Mouse (Mus musculus): ENCODE data around the gene Aspdh.
A peak's percentile ranks its signal among the peaks of the same experiment; 100 is the strongest.

The Aspdh gene

DNA sequence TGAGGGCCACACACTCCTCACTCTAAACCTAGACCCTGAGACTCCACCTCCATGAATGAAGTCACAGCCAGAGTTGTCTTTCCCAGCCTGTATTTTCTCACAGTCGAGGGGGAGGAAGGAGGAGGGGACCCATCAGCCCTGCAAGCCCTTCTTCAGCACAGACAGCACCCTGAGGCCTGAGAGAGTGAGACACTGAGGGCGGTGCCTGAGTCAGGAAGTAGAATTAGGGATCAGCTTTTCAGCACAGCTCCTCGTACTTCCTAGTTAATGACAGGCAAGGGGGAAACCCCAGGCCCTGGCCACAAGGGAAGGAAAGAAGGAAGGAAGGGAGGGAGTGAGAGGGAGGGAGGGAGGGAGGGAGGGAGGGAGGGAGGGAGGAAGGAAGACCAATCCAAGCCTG lies 11.9 kb upstream of the Aspdh start:
- peak; percentile 90 for DNase-seq

DNA sequence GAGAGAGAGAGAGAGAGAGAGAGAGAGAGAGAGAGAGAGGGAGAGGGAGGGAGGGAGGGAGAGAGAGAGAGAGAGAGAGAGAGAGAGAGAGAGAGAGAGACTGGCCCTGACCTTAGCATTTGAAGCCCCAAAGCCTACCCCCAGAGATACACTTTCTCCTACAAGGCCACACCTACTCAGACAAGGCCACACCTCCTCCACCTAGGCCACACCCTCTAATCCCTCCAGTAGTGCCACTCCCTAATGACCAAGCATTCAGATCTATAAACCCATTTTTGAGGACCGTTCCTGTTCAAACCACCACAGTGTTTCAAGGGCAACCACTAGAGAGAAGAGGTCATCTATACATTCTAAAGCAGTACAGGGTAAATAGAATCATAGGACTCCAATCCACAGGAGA lies 8.9 kb upstream of the Aspdh start:
- DNase-seq, result no peak

DNA sequence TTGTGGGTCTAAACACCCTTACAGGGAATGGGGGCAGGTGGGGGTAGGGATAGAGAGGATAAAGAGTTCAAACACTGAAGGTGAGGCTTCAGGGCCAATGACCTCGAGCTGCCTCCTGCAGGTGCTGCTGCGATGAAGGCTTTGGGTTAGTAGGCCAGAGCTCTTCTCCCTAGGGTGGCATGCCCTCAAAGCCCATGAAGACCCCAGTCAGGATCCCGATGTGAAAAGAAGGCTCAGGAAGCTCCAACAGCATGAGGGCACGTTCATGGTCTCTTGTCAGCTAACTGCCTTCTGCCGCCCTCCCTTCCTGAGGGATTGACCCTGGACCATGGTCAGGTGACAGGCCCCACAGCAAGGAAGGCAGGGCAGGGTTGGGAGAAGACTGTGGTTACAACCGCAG lies 5.1 kb upstream of the Aspdh start:
- peak; percentile 83 for DNase-seq

DNA sequence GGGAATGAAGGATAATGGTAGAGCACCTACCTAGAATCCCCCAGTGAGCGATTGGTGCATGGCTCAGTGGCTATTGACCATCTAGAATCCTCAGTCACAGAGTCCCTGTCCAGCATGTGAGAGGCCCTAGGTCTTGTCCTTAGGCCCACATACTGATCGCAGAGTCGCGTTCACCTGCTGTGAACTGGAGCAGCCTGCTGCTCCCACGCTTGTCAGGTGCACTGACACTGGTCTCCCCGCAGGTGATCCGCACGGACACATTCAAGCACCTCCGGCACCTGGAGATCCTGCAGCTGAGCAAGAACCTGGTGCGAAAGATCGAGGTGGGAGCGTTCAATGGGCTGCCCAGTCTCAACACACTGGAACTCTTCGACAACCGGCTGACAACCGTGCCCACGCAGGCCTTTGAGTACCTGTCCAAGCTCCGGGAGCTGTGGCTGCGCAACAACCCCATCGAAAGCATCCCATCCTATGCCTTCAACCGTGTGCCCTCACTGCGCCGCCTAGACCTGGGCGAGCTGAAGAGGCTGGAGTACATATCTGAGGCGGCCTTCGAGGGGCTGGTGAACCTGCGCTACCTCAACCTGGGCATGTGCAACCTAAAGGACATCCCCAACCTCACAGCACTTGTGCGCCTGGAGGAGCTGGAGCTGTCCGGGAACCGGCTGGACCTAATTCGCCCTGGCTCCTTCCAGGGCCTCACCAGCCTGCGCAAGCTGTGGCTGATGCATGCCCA lies 4.3 kb upstream of the Aspdh start:
- peak; percentile 86 for DNase-seq

DNA sequence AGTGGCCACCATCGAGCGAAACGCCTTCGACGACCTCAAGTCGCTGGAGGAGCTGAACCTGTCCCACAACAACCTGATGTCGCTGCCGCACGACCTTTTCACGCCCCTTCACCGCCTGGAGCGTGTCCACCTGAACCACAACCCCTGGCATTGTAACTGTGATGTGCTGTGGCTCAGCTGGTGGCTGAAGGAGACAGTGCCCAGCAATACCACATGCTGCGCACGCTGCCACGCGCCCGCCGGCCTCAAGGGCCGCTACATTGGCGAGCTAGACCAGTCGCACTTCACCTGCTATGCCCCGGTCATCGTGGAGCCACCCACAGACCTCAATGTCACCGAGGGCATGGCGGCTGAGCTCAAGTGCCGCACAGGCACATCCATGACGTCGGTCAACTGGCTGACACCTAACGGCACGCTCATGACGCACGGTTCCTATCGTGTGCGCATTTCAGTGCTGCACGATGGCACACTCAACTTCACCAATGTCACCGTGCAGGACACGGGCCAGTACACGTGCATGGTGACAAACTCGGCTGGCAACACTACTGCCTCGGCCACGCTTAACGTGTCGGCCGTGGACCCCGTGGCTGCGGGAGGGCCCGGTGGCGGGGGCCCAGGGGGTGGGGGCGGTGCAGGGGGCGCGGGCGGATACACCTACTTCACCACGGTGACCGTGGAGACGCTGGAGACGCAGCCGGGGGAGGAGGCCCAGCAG lies 3.5 kb upstream of the Aspdh start:
- peak; percentile 91 for DNase-seq

DNA sequence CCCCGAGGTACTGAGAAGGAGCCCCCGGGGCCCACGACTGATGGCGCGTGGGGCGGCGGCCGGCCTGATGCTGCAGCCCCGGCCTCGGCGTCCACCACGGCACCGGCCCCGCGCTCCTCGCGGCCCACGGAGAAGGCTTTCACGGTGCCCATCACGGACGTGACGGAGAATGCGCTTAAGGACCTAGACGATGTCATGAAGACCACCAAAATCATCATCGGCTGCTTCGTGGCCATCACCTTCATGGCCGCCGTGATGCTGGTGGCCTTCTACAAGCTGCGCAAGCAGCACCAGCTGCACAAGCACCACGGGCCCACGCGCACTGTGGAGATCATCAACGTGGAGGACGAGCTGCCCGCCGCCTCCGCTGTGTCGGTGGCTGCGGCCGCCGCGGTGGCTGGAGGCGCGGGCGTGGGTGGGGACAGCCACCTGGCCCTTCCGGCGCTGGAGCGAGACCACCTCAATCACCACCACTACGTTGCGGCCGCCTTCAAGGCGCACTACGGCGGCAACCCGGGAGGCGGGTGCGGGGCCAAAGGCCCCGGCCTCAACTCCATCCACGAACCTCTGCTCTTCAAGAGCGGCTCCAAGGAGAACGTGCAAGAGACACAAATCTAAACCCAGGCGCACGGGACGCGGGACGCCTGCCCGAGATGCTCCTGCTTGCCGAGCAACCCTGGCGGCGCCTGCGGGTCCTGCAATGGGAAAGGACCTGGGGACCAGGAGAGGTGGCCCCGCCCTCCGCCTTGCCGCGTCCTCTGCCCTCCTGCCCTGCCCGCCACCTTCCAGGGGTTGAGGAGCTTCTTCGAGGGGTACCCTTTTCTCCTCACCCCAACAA lies 2.8 kb upstream of the Aspdh start:
- DNase-seq, result peak; percentile 86

DNA sequence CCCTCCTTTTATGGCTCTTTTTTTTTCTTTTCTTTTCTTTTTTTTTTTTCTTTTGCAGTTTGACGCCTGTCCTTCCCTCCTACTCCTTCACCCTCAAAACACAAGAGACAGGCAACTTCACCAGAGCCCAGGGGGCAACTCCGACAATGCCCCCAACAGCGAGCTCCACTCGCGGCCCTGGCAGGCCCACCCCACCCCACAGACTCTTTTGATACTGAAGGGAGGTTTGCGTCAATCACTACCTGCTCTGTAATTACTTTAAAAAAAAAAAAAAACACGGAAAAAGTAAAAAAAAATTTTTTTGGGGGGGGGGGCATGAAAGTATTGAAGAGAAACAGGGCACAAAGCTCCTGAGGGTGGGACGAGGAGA lies 2.1 kb upstream of the Aspdh start:
- no peak for DNase-seq

DNA sequence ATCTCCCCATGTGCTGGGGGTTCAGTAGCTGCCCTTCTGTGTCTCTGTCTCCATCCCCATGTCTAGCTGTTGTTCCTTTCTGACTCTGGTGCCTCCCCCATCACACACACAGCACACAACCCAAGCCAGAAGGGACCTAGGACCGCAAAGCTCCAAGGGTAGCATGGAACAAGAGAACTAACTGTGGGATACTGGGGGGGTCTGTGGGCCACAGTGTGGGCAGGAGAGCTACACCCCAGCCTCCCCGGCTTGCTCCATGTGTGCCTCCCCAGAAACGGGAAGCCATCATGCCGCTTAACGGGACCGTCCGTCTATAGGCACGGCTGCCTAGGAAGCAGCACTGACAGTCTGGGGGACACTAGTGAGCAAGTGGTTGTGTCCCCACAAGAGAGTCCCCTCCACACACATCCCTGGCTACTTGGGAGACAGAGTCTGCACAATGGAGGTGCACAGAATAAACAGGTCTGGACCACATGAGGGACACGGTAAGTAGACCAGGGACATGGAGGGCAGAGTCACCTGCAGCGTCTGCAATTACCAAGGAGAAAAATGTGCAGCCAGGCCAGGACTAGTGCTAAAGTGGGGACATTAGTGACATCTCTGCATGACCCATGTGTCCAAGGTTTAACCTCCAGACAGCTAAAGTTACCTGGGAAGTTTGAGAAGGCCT lies 1.5 kb upstream of the Aspdh start:
- peak; percentile 81 for DNase-seq

DNA sequence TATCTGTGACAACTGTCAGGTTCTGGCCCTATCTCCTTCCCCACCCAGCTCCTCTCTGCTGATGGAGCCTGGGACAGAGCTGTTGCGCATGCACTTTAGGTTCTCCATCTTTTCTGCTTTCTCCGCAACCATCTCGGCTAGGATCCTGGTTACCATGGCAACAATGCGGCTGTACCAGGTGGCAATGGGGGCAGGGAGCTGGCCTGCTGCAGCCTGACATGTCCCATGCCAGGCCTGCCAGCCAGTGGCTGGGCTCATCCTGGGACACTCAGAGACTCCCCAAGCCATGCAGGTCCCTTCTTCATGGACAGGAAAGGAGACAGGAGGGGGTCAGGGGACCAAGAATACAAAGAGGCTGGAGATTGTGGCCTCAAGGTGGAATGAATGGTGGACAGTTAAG lies 680 bp upstream of the Aspdh start:
- peak; percentile 89 for DNase-seq

DNA sequence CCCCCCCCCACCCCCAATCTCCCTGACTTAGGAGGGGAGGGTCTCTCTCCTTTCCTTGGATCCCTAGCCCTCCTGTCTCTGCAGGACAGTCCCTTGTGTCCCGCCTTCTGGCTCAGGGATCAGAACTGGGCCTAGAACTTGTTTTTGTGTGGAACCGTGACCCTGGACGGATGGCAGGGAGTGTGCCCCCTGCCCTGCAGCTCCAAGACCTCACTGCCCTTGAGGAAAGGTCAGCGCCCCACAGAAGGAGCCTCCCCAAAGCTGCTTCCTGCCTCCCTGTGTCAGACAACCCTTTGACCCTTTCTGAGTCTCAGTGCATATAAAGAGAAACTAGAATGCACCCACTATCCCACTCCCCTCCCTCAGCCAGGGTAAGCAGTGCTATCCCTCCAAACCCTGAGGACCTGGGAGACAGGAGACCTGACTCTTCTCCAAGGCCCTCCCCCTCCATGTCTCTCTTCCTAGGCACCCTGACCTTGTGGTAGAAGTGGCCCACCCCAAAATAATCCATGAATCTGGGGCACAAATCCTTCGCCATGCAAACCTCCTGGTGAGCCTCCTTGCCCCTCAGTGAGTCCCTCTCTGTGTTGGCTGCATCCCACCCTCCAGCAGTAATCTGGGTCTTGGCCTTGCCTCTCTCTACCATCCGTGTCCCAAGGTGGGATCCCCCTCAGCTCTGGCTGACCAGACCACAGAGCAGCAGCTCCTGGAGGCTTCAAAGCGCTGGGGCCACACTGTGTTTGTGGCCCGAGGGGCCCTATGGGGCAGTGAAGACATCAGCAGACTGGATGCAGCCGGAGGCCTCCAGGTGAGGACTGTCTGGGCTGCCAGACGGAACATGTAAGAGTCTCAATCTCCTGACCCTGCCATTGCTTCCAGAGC lies 1.1 kb downstream of the Aspdh start:
- peak; percentile 92 for DNase-seq

DNA sequence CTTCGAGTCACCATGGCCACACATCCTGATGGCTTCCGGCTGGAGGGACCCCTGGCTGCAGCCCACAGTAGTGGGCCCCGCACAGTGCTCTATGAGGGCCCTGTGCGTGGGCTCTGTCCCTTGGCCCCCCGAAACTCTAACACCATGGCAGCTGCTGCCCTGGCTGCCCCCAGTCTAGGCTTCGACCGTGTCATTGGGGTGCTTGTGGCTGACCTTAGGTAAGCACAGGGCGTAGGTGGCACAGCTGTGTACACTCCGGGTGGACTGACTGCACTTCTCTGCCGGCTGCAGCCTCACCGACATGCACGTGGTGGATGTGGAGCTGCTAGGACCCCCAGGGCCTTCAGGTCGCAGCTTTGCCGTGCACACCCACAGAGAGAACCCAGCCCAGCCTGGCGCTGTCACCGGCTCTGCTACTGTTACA lies 1.7 kb downstream of the Aspdh start:
- peak; percentile 93 for DNase-seq

DNA sequence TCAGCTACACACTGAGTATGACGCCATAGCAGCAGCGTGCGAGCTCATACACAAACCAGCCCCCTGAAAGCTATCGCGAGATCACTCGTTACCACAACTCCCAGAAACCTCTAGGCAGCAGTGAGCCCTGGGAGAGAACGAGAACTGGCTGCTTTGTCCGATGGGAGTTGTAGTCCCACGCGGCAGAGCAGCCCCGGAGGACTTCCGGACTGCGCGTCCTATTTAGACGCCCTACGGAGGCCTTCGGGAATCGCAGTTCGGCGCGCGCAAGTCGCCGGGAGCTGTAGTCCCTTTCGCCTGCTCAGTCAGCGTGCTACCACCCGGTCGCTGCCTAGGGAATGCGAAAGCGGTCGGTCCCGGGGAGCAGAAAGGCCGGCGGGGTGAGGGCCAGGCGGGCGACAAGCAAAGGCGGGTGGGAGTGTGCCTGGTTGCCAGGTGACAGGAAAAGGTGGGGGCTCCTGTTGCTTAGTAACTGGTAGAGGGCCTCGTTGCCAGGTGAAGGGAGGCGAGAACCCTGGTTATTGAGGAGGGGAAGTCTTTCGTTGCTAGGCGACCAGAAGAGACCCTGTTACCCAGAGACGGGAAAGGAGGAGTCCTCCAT lies 2.7 kb downstream of the Aspdh start, which contains the start of gene Josd2:
Gene Josd2, plus strand, starts transcription at position 170 of the 601 bp plus-strand sequence.
- peak; percentile 100 for DNase-seq

DNA sequence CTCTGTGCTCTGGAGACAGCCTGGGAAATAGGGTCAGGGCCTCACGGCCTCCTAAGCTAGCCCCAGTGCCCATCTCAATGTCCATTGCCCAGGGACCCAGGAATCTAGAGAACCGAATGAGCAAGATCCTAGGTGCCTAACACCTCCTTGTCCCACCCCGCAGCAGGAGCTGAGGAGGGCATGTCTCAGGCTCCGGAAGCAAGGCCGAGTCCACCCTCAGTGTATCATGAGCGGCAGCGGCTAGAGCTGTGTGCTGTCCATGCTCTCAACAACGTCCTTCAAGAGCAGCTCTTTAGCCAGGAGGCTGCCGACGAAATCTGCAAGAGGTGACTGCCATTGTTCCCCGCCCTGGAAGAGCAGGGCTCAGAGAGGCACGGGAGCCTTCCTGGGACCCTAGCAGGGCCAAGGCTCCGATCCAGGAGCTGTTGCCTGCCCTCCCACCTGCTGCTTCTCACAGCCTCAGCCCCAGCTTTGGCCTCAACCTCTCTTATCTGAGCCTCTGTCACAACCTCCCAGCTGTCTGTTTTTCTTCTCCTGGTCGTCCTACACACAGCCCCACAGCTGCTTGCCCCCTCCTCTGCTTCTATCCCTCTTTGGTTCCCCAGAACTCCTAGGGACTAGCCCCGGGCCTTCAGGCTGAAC lies 3.6 kb downstream of the Aspdh start:
- DNase-seq, result no peak

DNA sequence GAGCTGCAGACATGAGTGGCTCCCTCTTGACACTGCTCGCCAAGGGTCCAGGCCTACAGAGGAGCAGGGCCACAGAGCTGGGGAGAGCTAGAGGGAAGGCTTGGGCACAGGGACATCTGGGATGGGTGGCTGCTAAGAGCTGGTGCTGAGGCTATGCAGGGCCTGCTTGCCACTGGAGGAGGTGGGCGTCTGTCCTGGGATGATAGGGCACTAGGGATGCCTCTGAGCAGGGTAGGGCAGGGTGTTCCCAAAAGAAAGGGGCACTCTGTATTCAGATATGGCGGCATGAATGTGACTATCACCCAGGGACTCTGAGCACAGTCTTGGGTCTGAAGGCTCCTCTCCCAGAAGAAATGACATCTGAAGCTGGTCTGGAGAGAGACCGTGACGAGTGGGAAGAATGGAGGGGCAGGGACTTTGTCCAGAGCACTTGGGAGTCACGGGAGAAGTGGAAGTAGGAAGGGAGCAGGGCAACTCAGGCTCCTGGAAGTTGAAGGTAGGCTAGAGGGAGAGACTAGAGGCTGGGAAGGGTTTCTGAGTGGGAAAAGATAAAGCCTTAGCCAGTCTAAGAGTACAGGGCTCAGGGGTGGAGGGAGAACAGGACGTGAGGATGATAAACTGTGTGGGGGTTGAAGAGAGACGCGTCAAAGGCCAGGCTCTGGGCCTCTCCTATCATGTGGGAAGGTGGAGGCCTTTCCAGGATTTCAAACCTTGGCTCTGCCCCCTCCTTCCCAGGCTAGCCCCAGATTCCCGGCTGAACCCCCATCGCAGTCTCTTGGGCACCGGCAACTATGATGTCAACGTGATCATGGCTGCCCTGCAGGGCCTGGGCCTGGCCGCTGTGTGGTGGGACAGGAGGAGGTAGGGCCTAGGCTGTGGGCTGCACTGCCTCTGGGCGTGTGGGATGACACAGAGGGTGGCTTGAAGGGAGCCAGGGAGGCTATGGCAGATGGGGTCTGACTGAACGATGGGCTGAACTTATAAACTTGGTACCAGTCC lies 4.8 kb downstream of the Aspdh start:
- DNase-seq, result peak; percentile 91

DNA sequence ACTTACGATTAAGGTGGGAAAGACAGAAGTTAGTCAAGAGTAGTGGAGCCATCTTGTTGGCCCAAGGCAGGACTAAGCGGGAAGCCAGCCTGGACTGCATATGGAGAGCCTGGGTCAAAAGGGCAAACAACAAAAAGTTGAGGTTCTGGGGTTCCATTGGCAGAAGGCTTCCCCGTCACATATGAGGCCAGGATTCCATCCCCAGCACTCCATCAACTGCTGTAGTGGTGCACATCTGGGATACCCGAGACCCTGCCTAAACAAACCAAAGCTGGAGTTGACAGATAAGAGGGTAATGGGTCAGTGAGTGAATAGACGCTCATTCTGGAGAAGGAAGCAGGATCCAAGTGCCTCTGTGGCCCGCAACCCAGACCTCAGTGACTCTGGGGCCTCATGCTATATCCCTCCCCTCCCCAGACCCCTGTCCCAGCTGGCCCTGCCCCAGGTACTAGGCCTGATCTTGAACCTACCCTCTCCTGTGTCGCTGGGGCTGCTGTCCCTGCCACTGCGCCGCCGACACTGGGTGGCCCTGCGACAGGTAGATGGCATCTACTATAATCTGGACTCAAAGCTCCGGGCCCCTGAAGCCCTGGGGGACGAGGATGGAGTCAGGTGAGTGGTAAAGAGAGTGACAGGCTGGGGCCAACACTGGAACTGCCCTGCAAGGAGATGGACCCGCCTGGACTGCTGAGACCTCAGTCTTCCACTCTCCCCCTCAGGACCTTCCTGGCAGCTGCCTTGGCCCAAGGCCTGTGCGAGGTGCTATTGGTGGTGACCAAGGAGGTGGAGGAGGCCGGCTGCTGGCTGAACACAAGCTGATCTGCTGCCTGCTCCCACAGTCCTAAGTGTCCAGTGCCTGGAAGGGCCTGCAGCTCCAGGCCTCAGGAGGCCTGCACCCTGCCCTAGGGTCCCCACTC lies 5.8 kb downstream of the Aspdh start:
- DNase-seq, result peak; percentile 93

DNA sequence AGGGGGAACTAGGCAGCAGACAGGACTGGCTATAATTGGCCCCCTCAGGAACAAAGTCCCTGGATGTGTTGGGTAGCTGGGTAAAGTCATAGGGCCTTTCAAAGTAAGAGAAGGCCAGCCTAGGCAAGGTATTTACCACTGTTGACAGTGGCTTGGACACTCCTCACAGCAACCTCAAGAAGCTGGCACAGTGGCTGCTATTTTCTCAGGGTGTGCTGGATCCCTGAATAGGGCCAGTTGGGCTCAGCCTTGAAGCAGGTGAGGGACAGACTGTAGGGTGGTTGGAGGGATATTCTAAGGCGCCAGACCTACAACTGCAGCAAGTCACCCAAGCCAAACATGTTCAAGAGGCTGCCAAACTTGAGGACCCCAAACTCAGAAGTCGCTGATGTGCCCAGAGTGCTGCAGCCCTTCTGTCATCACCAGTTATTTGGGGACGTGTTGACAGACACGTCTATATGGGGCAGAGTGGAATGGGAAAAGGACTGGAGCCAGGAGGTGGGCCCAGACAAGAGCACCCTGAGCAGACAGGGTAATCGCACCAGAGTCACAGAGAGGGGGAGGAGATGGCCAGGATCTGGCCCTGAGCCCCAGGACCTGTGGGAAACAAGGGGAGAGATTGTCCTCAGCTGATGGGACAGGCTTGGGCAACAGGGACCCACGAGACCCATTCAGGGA lies 6.8 kb downstream of the Aspdh start:
- DNase-seq, result peak; percentile 99

DNA sequence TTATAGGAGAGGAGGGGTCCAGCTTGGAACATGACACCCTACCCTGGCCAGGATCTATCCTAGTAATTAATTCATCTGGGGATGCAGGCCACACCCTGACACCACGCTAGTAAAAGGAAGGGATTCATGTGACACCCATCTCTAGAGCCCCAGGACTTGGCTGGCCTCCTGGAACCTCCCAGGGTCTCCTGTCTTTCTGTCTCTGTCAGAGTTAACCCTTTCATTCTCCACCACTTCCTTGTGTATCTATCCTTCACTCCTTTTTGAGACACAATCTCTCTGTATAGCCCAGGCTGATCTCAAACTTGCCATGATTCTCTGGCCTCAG lies 7.3 kb downstream of the Aspdh start:
- DNase-seq, result no peak
